Mouse (Mus musculus): Measurements from ENCODE around the gene Bri3. TPM values are rescaled to one million over a fixed set of nuclear protein-coding genes. Genes with fewer than 3 reads are reported as not detected.
A peak's percentile ranks its signal among the peaks of the same experiment; 100 is the strongest.

Bri3 gene
- polyA plus RNA-seq, 1 experiment from 2014 or later: 121 TPM

DNA sequence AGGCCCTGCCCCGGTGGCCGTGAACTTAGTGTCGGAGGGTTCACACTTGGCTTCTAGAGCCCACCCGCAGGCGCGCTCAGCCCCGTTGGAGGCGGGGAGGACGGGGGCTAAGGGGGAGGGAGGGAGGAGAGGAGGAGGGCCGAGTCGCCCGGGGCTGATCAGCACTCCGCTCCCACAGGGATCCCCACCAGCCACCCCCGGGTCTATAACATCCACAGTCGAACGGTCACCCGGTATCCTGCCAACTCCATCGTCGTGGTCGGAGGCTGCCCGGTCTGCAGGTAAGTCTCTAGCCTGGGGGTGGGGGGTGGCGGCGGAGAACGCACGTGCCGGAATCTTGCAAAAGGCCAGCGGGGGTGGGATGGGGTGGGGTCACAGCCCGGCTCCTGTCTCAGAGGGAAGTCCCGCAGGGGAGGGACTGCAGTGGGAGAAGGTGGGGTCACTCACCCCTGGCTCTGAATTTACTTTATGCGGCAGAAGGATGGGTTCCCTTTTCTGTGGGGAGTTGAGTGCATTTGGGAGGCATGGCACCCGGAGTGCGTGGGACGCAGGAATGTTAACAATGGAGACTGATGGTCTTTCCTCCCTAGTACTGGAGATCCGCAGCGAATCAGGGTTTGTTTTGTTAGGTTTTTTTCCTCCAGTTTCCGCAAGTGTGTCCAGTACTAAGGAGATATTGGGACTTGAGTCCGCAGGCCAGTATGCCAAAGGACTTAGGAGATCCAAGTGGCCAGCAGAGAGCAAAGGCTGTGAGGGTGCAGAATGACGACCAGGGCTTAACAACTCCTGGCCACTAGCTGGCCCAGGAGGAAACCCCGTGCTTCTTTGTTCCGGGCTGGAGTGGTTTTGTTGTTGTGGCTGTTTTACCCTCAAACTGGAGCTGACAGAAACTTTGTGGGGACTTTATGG, 11.6 kb downstream of the Bri3 start:
- ATAC-seq (ENCODE audit: insufficient read depth, low FRiP score, low TSS enrichment) (peak; percentile 62), DNase-seq (ENCODE audit: low spot score) (peak; percentile 72)
- Histone ChIP-seq H3K27me3 (ENCODE audit: control insufficient read depth, insufficient read depth, low read length) (no peaks in the 10 kb centered on the region), H3K4me3 (ENCODE audit: low read depth, low read length) (peak overlapping the region; percentile 99), H3K4me1 (ENCODE audit: control insufficient read depth, insufficient read depth, low read length) (peaks cover 29% of the 10 kb centered on the region), H3K36me3 (ENCODE audit: control insufficient read depth, insufficient read depth, low read length) (peaks cover 4% of the 10 kb centered on the region), H3K9me3 (ENCODE audit: control insufficient read depth, low read length) (no peaks in the 10 kb centered on the region), H3K4me2 (ENCODE audit: low read depth) (peak overlapping the region; percentile 81), H3K27ac (ENCODE audit: low read depth, low read length) (peak overlapping the region; percentile 87), H3K9ac (ENCODE audit: low read length) (peak overlapping the region; percentile 95)
- under 1% methylated on average over 31 of the region's 40 CpGs for WGBS

DNA sequence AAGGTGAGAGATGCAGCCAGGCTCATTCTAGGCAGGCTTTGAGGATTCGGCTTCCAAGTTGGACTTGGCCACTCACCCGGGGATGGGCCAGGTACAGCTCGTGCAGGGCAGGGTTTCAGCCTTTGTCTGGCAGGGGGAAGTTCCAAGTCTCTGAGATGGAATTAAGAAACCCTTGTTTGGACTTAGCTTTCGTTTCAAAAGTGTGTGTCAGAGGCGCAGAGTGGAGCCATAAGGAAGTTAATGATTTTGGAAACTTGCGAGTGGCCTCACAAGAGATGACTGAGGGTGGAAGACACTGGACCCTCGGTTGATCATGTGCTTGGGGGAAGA, 12.3 kb downstream of the Bri3 start:
- Histone ChIP-seq H3K4me1 (ENCODE audit: control insufficient read depth, insufficient read depth, low read length) (peaks cover 29% of the 10 kb centered on the region), H3K4me2 (ENCODE audit: low read depth) (peak overlapping the region; percentile 81), H3K27me3 (ENCODE audit: control insufficient read depth, insufficient read depth, low read length) (no peaks in the 10 kb centered on the region), H3K27ac (ENCODE audit: low read depth, low read length) (peak overlapping the region; percentile 87), H3K9me3 (ENCODE audit: control insufficient read depth, low read length) (no peaks in the 10 kb centered on the region), H3K9ac (ENCODE audit: low read length) (peak overlapping the region; percentile 95), H3K36me3 (ENCODE audit: control insufficient read depth, insufficient read depth, low read length) (peaks cover 4% of the 10 kb centered on the region), H3K4me3 (ENCODE audit: low read depth, low read length) (peak overlapping the region; percentile 99)
- DNase-seq (ENCODE audit: low spot score) (no peak), ATAC-seq (ENCODE audit: insufficient read depth, low FRiP score, low TSS enrichment) (no peak)
- 13% methylated on average over 7 of the region's 7 CpGs for WGBS

DNA sequence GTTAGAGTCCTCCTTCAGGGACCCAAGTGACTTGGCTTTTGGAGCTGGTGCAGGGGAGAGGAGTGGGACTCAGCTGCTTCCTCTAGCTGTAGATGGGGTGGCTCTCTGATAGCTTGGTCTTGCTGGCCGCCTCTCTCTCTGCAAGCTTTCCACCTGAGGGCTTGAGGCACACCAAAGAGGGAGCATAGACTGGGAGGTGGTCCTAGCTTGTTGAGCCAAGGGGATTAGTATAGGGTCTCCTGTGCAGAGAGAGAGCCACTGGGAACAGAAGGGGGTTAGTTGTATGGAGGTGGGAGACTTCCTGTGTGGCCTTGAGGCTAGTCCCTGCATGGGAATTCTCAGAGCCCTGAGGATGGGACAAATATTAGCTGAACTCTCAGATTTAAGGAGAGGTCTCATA, 12.7 kb downstream of the Bri3 start:
- no peak for DNase-seq (ENCODE audit: low spot score)
- ATAC-seq (ENCODE audit: insufficient read depth, low FRiP score, low TSS enrichment): no peak
- H3K9me3 ChIP-seq (ENCODE audit: control insufficient read depth, low read length): no peaks in the 10 kb centered on the region
- H3K4me2 ChIP-seq (ENCODE audit: low read depth): peak overlapping the region; percentile 81
- peak overlapping the region; percentile 99 for H3K4me3 ChIP-seq (ENCODE audit: low read depth, low read length)
- no peaks in the 10 kb centered on the region for H3K27me3 ChIP-seq (ENCODE audit: control insufficient read depth, insufficient read depth, low read length)
- 43% methylated on average over 1 of the region's 1 CpGs for WGBS
- H3K27ac ChIP-seq (ENCODE audit: low read depth, low read length): 0 out of 2 replicates have a peak overlapping the region, but pooled peaks have one; percentile 87
- peaks cover 29% of the 10 kb centered on the region for H3K4me1 ChIP-seq (ENCODE audit: control insufficient read depth, insufficient read depth, low read length)
- H3K36me3 ChIP-seq (ENCODE audit: control insufficient read depth, insufficient read depth, low read length): peaks cover 4% of the 10 kb centered on the region
- peak overlapping the region; percentile 95 for H3K9ac ChIP-seq (ENCODE audit: low read length)

DNA sequence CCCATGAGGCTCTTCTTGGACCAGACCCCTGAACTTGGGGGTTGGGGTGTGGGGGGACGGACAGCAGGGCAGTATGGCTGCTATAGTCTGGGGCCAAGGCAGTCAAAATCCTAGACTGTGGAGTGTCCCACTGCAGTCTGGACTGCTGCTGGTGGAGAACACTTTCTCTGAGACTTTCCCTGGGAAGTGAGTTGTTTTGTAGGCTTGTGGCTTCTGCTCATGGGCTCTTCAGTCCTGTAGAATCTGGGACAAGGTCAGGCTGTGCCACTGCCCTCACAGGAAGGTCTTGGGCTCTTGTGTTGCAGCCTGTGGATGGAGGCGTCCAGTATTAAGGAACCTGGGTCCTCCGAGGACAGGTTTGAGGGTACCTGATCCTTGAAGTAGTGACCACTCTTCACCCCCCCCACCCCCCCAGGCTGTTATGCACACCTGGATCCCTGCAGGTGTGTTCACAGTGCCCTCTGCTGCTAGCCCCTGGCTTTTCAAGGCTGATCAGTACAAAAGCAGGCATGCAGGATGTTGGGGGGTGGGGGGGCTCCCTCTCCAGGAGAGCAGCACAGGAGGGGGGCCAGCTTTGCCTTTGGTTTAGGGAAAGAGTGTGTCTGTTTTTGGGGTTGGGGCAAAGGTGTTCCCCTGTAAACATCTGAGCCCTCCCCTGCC, 13.3 kb downstream of the Bri3 start:
- Histone ChIP-seq H3K4me3 (ENCODE audit: low read depth, low read length) (peak overlapping the region; percentile 99), H3K9ac (ENCODE audit: low read length) (peak overlapping the region; percentile 95), H3K27me3 (ENCODE audit: control insufficient read depth, insufficient read depth, low read length) (no peaks in the 10 kb centered on the region), H3K4me2 (ENCODE audit: low read depth) (peak overlapping the region; percentile 81), H3K9me3 (ENCODE audit: control insufficient read depth, low read length) (no peaks in the 10 kb centered on the region), H3K27ac (ENCODE audit: low read depth, low read length) (no peak overlapping the region), H3K4me1 (ENCODE audit: control insufficient read depth, insufficient read depth, low read length) (peaks cover 29% of the 10 kb centered on the region), H3K36me3 (ENCODE audit: control insufficient read depth, insufficient read depth, low read length) (peaks cover 4% of the 10 kb centered on the region)
- WGBS: 69% methylated on average over 3 of the region's 3 CpGs
- ATAC-seq (ENCODE audit: insufficient read depth, low FRiP score, low TSS enrichment): no peak
- no peak for DNase-seq (ENCODE audit: low spot score)

DNA sequence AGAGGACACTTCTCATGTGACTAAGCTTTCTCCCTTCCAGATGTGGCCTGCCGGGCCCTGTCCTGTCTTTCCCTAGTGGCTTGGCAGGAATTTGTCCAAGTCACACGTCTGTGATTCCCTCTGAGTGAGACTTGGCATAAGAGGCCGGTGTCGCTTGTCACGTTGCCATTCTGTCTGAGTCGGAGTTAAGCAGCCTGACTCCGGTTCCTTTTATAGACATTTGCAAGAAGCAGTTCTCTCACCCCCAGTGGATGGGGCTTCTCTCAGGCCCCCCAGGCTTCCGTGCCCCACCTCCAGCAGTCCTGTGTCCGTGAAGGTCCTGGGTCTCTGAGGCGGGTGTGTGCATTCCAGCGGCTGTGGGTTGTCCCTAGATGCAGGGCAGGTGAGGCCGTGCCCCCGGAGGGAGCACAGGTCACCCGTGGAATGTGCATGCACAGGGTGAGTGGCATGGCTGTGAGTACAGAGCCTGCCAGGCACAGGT, 13.9 kb downstream of the Bri3 start:
- Histone ChIP-seq H3K4me2 (ENCODE audit: low read depth) (peak overlapping the region; percentile 81), H3K4me1 (ENCODE audit: control insufficient read depth, insufficient read depth, low read length) (peaks cover 29% of the 10 kb centered on the region), H3K27ac (ENCODE audit: low read depth, low read length) (no peak overlapping the region), H3K36me3 (ENCODE audit: control insufficient read depth, insufficient read depth, low read length) (peaks cover 4% of the 10 kb centered on the region), H3K27me3 (ENCODE audit: control insufficient read depth, insufficient read depth, low read length) (no peaks in the 10 kb centered on the region), H3K9me3 (ENCODE audit: control insufficient read depth, low read length) (no peaks in the 10 kb centered on the region), H3K9ac (ENCODE audit: low read length) (no peak overlapping the region), H3K4me3 (ENCODE audit: low read depth, low read length) (no peak overlapping the region)
- WGBS: 47% methylated on average over 14 of the region's 14 CpGs
- ATAC-seq (ENCODE audit: insufficient read depth, low FRiP score, low TSS enrichment) (no peak), DNase-seq (ENCODE audit: low spot score) (no peak)

DNA sequence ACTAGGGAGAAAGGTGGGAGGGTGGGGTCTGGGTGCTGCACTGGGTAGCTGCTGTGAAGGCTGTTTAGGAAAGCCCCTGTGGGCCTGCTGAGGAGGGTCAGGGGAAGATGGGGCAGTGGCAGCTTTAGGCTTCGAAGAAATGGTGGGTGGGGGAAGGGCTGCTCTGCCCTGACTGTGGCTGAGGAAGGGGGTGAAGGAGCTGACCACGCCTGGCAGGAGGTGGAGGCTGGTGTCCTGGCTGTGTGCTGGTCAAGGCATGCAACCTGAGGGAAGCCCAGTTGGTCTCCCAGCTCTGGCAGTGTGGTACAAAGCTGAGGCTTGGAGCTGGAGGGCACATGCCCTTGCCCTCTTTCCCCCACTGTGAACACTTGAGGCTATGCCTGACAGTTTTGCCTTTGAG, 14.4 kb downstream of the Bri3 start:
- H3K9me3 ChIP-seq (ENCODE audit: control insufficient read depth, low read length): no peaks in the 10 kb centered on the region
- ATAC-seq (ENCODE audit: insufficient read depth, low FRiP score, low TSS enrichment): no peak
- 20% methylated on average over 2 of the region's 2 CpGs for WGBS
- no peak overlapping the region for H3K4me3 ChIP-seq (ENCODE audit: low read depth, low read length)
- H3K4me1 ChIP-seq (ENCODE audit: control insufficient read depth, insufficient read depth, low read length): peaks cover 29% of the 10 kb centered on the region
- H3K36me3 ChIP-seq (ENCODE audit: control insufficient read depth, insufficient read depth, low read length): peaks cover 4% of the 10 kb centered on the region
- DNase-seq (ENCODE audit: low spot score): no peak
- 0 out of 2 replicates have a peak overlapping the region, but pooled peaks have one; percentile 5 for H3K4me2 ChIP-seq (ENCODE audit: low read depth)
- 0 out of 2 replicates have a peak overlapping the region, but pooled peaks have one; percentile 26 for H3K9ac ChIP-seq (ENCODE audit: low read length)
- H3K27me3 ChIP-seq (ENCODE audit: control insufficient read depth, insufficient read depth, low read length): no peaks in the 10 kb centered on the region
- H3K27ac ChIP-seq (ENCODE audit: low read depth, low read length): no peak overlapping the region

DNA sequence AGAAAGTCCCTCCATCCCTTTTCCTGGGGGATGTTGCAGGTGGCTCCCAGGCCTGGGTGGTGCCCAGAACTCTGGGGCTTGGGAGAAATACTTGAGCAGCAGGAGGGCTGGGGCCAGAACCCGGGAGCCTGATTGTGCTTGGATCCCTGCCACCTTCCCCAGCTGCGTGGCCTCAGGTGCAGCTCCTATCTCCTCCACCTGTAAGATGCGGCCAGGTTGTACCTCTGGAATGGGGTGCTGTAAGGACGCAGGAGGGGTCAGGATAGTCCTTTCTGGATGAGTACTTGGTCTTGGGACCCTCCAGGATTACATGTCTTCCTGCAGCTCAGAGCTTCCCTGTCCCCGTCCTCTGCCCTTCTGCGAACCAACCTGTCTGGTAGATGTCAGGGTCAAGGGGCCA, 15.0 kb downstream of the Bri3 start:
- Histone ChIP-seq H3K36me3 (ENCODE audit: control insufficient read depth, insufficient read depth, low read length) (peaks cover 4% of the 10 kb centered on the region), H3K4me2 (ENCODE audit: low read depth) (no peak overlapping the region), H3K27ac (ENCODE audit: low read depth, low read length) (no peak overlapping the region), H3K9me3 (ENCODE audit: control insufficient read depth, low read length) (no peaks in the 10 kb centered on the region), H3K27me3 (ENCODE audit: control insufficient read depth, insufficient read depth, low read length) (no peaks in the 10 kb centered on the region), H3K9ac (ENCODE audit: low read length) (no peak overlapping the region), H3K4me3 (ENCODE audit: low read depth, low read length) (no peak overlapping the region), H3K4me1 (ENCODE audit: control insufficient read depth, insufficient read depth, low read length) (peaks cover 29% of the 10 kb centered on the region)
- ATAC-seq (ENCODE audit: insufficient read depth, low FRiP score, low TSS enrichment): no peak
- 82% methylated on average over 6 of the region's 6 CpGs for WGBS
- no peak for DNase-seq (ENCODE audit: low spot score)

DNA sequence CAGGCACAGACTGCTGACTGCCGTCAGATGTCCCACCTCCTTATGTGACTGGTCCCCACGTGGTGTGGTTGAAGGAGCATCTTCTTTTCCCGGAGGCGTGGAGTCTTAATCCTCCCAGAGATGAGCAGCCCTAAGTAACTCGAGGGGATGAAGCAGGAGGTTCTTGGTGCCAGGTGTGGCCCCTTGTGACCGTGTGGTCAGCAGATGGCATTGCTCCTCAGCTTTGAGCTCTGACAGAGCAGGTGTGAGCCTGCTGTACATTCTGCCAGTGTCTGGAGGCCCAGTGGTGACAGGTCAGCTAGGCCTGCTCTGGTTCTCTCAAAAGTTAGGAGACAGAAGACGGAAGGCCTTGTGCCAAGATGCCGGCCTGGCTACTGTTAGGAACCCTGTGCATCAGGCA, 16.2 kb downstream of the Bri3 start:
- H3K27me3 ChIP-seq (ENCODE audit: control insufficient read depth, insufficient read depth, low read length): no peaks in the 10 kb centered on the region
- H3K4me1 ChIP-seq (ENCODE audit: control insufficient read depth, insufficient read depth, low read length): peaks cover 29% of the 10 kb centered on the region
- DNase-seq (ENCODE audit: low spot score) (no peak), ATAC-seq (ENCODE audit: insufficient read depth, low FRiP score, low TSS enrichment) (no peak)
- H3K4me2 ChIP-seq (ENCODE audit: low read depth): no peak overlapping the region
- no peak overlapping the region for H3K9ac ChIP-seq (ENCODE audit: low read length)
- no peaks in the 10 kb centered on the region for H3K9me3 ChIP-seq (ENCODE audit: control insufficient read depth, low read length)
- H3K4me3 ChIP-seq (ENCODE audit: low read depth, low read length): no peak overlapping the region
- no peak overlapping the region for H3K27ac ChIP-seq (ENCODE audit: low read depth, low read length)
- peaks cover 4% of the 10 kb centered on the region for H3K36me3 ChIP-seq (ENCODE audit: control insufficient read depth, insufficient read depth, low read length)
- WGBS: 82% methylated on average over 8 of the region's 8 CpGs

Measured in neural tube, embryonic 11.5 days (tissue).